Mouse (Mus musculus) G1E (cell line): ENCODE measurements around the gene Pdk3.

ENCODE experiments used
- CTCF ChIP-seq: IDR thresholded peaks from 2 replicates; pipeline ENCODE4 v1.5.1; 2012; ENCODE audit warnings: low read depth, low read length, inconsistent platforms, mixed read lengths
- GATA1 ChIP-seq: IDR thresholded peaks from 2 replicates; pipeline ENCODE4 v1.6.1; 2012; ENCODE audit warnings: borderline replicate concordance, low read length, inconsistent platforms, mixed read lengths
- TAL1 ChIP-seq: conservative IDR thresholded peaks from 2 replicates; pipeline ENCODE4 v1.6.1; 2012; ENCODE audit warnings: low read depth, low read length, inconsistent platforms, mixed read lengths

DNA sequence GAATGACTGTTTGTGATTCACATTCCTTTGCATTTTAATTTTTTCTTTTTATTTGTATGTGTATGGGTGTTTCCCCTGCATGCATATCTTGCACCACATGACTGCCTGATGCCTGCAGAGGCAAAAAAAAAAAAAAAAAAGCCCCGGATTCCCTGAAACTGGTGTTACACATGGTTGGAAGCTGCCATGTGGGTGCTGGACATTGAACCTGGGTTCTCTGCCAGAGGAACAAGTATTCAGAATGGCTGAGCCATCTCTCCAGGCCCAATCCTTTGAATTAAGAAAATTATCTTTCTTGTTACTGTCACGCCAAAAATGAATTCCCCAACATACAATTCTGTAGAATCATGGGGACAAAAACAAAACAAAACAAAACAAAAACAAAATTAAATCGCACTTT lies 25.8 kb upstream of the Pdk3 start:
- TF ChIP-seq CTCF = no peak
- no peak for TF ChIP-seq GATA1
- no peak for TF ChIP-seq TAL1
